ENCODE assay signal across 8 mouse cellular contexts in the genomic region with DNA sequence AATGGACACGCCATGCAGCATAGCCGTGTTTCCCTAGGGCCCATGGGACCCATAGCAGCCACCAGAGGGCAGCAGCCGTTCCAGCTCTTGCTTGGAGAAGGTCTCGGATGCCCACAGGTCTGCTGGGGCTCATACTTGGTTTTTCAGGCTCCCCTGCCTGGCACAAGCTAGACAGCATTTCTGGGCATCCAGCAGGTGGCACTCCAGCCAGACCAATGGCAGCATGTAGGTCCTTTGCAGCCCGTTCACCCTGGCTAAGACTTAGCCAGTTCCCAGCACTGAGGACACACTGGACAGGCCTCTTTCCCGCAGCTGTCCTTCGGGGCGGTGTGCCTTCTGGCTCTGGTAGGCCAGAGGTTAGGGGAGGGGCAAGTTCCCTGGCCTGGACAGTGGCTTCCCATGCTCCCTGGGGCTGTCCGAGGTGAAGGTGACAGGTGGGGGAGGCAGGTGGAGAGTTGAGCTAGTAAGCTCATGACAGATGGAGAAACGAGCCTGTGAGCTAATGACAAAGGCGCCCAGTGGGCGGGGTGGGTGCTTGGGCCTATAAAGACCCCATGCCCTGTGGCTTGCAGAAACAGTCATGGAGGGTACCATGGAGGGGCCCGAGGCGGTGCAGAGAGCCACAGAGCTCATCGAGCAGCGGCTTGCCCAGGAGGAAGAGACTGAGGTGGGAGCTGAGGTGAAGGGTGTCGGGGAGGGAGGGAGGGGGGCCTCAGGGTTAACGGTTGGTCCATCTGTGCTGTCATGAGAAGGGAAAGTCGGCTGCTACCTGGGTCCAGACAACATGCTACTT. TPM values are rescaled to one million over a fixed set of nuclear protein-coding genes. Genes with fewer than 3 reads are reported as not detected.
A peak's percentile ranks its signal among the peaks of the same experiment; 100 is the strongest.
DNase-seq lines count a peak whose midpoint lies in the region; ATAC-seq lines count a peak whose summit lies in the region.

Ankrd2 (plus strand) TSS at position 545 of the 793 bp plus-strand sequence.

- peak; percentile 88 for DNase-seq in NIH3T3 (ENCODE audit: low read depth)
- peak; percentile 93 for DNase-seq in cerebellum, postnatal 10 days
- peak; percentile 70 to 73 for DNase-seq in frontal cortex, postnatal 14 days (ENCODE audit: low spot score in 2 of 2)
- peak; percentile 57 for DNase-seq in left cerebral cortex, adult 11 months (ENCODE audit: low spot score)
- DNase-seq in lung, postnatal 36 days, result peak; percentile 94
- DNase-seq in retina, postnatal 7 days (ENCODE audit: low read depth, low spot score), result peak; percentile 75
- peak; percentile 68 to 71 for DNase-seq in urinary bladder, adult 18-20 months (ENCODE audit: low spot score in 2 of 2)

- H3K9ac ChIP-seq in hindbrain, embryonic 16.5 days (ENCODE audit: low read depth, low read length), result no peak within 1 kb of the TSS

- no peak within 1 kb of the TSS for H3K27ac ChIP-seq in hindbrain, embryonic 16.5 days (ENCODE audit: low read depth, low read length)

- no peak within 1 kb of the TSS for H3K4me2 ChIP-seq in hindbrain, embryonic 16.5 days (ENCODE audit: low read length)

- H3K27me3 ChIP-seq in hindbrain, embryonic 16.5 days (replicated peaks; ENCODE audit: control insufficient read depth, insufficient read depth, low read length), result no peaks in the 10 kb centered on the region

- ATAC-seq in hindbrain, embryonic 16.5 days, result peak; percentile 86

- H3K36me3 ChIP-seq in hindbrain, embryonic 16.5 days (ENCODE audit: control insufficient read depth, insufficient read depth, low read length), result no peaks in the 10 kb centered on the region

- no peaks in the 10 kb centered on the region for H3K9me3 ChIP-seq in hindbrain, embryonic 16.5 days (ENCODE audit: control insufficient read depth, low read length)

- peaks cover 5% of the 10 kb centered on the region for H3K4me1 ChIP-seq in hindbrain, embryonic 16.5 days (ENCODE audit: control insufficient read depth, insufficient read depth, low read depth, low read length)

- no peak within 1 kb of the TSS for H3K4me3 ChIP-seq in hindbrain, embryonic 16.5 days (ENCODE audit: low read length)

- 66% methylated on average over 19 of the region's 19 CpGs for WGBS in hindbrain, embryonic 16.5 days

RNA-seq across cellular contexts. Expression of gene Ankrd2, which starts in this region (rescaled TPM):
- 1.1 and 1.5 TPM in 2 replicates for polyA plus RNA-seq in hindbrain, embryonic 16.5 days (2015; fragmentation: Nextera tagmentation; extraction: Ambion mirVana)
